Mouse (Mus musculus) adrenal gland (tissue): Measurements from ENCODE around the gene Amacr.

Experiments
- intact Hi-C: fragments of 180-260 bp; cut with DNase I; formaldehyde crosslinking; loops from one replicate; pipeline ENCODE4 v1.15.1; 2025
- long read RNA-seq, 2 experiments: library from polyadenylated mRNA; unstranded; transcript quantifications; one replicate each; pipeline ENCODE4 v2.0.0; 2020; ENCODE audit warnings: borderline replicate concordance in 1 of 2; ENCODE audit not compliant: insufficient replicate concordance in 1 of 2

Amacr gene
- long read RNA-seq, experiment 1, transcript Amacr-201 (5 exons, 2,577 nt) = major isoform, 27 of 29 reads
- long read RNA-seq, experiment 1, partial matches to known transcripts = 0 of 29 reads
- long read RNA-seq, experiment 1, other reads (novel, unspliced or antisense) = 2 of 29 reads
- long read RNA-seq, experiment 2, transcript Amacr-201 (5 exons, 2,577 nt) = major isoform, 23 of 26 reads
- long read RNA-seq, experiment 2, partial matches to known transcripts = 2 of 26 reads
- long read RNA-seq, experiment 2, other reads (novel, unspliced or antisense) = 1 of 26 reads

- intact Hi-C loops = no loop called here
Observed at GRCm38 (mm10) chr15:10981377-10982063, at the start of gene Amacr. Amacr (plus strand) TSS chr15:10981756.

GRCm38 (mm10) chr15:10933930-10934329 lies 47.6 kb upstream of the Amacr start:
- intact Hi-C loops = no loop called here

GRCm38 (mm10) chr15:10940148-10941108 lies 41.1 kb upstream of the Amacr start:
- intact Hi-C loops = no loop called here

- intact Hi-C loops = no loop called here
Observed at GRCm38 (mm10) chr15:10941901-10942300, 39.7 kb upstream of the Amacr start.

- intact Hi-C loops = no loop called here
Observed at GRCm38 (mm10) chr15:10947852-10948251, 33.7 kb upstream of the Amacr start.

- intact Hi-C loops = no loop called here
Observed at GRCm38 (mm10) chr15:10951951-10952759, 29.4 kb upstream of the Amacr start, which contains the start of gene C1qtnf3. C1qtnf3 (plus strand) TSS chr15:10952332.

- intact Hi-C loops = no loop called here
Observed at GRCm38 (mm10) chr15:10952760-10953305, 28.7 kb upstream of the Amacr start.

- intact Hi-C loops = no loop called here
Observed at GRCm38 (mm10) chr15:10953465-10953864, 28.1 kb upstream of the Amacr start.

GRCm38 (mm10) chr15:10954381-10955016 lies 27.1 kb upstream of the Amacr start:
- intact Hi-C loops = no loop called here

- intact Hi-C loops = no loop called here
Observed at GRCm38 (mm10) chr15:10955156-10955555, 26.4 kb upstream of the Amacr start.

- intact Hi-C loops = no loop called here
Observed at GRCm38 (mm10) chr15:10956706-10957105, 24.9 kb upstream of the Amacr start.

- intact Hi-C loops = no loop called here
Observed at GRCm38 (mm10) chr15:10959277-10960026, 22.1 kb upstream of the Amacr start.

- intact Hi-C loops = no loop called here
Observed at GRCm38 (mm10) chr15:10960267-10960666, 21.3 kb upstream of the Amacr start.

- intact Hi-C loops = no loop called here
Observed at GRCm38 (mm10) chr15:10962601-10963000, 19.0 kb upstream of the Amacr start.

- intact Hi-C loops = no loop called here
Observed at GRCm38 (mm10) chr15:10969439-10969838, 12.1 kb upstream of the Amacr start.

- intact Hi-C loops = no loop called here
Observed at GRCm38 (mm10) chr15:10970777-10971176, 10.8 kb upstream of the Amacr start.

- intact Hi-C loops = no loop called here
Observed at GRCm38 (mm10) chr15:10977151-10977550, 4.4 kb upstream of the Amacr start.

- intact Hi-C loops = no loop called here
Observed at GRCm38 (mm10) chr15:10980712-10981111, 844 bp upstream of the Amacr start.

GRCm38 (mm10) chr15:10982064-10982435 lies 494 bp downstream of the Amacr start:
- intact Hi-C loops = no loop called here
